Mouse (Mus musculus) CD4-positive, CD25-positive, alpha-beta regulatory T cell, adult 2 months (primary cell): ENCODE data around the gene Dnajc16.

Experiments used
- DNase-seq: peaks from one replicate; pipeline ENCODE4 v3.0.0-alpha.2; 2012; ENCODE audit warnings: low read depth, low spot score

Dnajc16 gene

GRCm38 (mm10) chr4:141724594-141724993, 66.1 kb downstream of the Dnajc16 start:
- no peak for DNase-seq

DNA sequence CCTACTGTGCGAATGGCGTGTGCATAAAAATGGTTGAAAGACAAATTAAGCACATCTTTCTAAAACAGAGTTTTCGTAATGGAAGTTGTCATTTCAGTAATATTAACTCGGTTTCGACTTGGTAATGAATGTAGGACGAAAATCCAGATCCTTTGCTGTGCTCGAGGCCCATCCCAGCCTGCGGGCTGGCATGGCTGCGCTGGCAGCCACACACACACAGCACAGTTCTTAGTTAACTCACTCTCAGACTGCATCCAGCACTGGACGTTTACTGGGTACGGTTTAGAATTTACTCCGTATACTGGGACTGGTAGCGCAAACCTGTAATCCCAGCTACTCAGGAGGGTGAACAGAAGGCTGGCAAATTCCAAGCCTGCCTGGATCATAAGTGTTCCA, 67.1 kb downstream of the Dnajc16 start:
- no peak for DNase-seq

DNA sequence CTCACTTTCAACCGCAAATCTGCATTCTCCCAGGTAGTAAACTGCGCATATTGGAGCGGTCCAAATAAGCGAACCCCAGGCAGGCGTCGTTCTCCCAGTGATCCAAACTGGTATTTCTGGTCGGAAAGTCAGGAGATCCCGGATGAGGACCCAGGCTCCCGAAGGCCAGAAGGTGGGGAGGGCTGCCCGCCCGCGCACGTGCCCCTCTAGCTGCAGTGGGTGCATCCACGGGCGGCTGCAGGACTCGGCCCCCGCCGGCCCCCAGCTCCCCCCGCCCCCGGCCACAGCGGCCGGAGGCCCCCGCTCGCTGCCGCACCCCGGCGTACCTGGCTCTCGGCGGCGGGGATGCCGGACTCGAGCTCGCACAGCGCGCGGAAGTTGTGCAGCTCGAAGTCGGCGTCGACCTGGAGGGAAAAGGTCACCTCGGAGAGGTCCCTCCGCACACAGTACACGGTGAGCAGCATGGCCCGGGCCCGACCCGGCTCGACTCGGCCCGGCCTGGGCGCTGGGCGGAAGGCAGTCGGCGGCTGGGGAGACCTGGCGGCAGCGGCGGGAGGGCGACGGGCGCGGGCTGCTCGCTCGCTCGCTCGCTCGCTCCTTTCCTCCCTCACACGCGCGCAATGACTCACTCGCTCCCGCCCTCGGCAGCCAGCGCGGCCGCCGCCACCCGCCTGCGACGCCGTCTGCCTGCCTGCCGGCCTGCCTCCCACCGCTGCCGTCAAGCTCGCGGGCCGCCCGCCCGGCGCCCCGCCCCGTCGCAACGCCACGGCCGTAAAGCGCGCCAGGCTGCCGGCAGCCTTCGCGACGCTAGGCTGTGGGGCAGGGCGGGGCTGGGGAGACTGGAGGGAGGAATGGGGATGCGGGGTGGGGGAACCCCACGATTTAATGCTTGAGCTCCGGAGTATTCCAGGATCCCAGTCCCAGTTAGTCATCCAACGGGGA, 67.7 kb downstream of the Dnajc16 start, which contains the start of gene Ddi2:
Ddi2 (minus strand) TSS at position 689 of the 942 bp plus-strand sequence.
- DNase-seq, result peak; percentile 96

- no peak for DNase-seq
Observed at GRCm38 (mm10) chr4:141721961-141722360, 68.8 kb downstream of the Dnajc16 start.

GRCm38 (mm10) chr4:141720761-141721523, 69.8 kb downstream of the Dnajc16 start:
- peak; percentile 54 for DNase-seq

DNA sequence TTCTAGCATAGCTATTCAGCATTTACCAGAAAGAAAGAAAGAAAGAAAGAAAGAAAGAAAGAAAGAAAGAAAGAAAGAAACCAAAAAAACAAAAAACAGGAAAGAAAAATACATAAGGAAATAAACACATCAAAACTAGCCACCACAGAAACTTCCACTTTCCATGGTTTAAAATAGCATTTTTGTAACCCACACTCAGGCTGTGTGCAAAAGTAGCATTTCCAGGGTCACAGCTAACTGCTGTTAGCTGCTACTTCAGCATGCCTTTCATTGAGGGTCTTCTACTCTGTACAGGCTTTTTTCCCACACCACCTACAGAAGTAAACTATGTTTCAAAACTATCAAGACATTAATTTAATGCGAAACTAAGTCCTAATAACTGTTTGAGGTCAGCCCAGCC, 71.4 kb downstream of the Dnajc16 start:
- DNase-seq, result no peak

DNA sequence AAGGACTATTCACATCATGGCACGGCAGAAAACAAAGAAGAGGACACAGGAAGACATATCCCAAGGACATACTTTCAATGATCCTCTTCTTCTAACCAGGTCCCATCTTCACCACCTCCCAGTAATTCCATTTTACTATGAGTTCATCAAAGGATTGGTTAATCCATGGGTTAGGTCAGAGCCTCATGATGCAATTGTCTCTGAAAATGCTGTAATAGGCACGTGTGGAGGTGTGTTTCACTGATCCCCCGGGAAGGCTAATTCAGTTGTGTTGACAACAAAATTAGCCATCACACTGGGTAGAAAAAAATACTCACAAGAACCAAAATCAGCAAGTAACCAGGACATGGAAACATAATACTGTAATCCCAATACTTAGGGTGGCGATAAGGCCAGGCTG, 73.1 kb downstream of the Dnajc16 start:
- no peak for DNase-seq

DNA sequence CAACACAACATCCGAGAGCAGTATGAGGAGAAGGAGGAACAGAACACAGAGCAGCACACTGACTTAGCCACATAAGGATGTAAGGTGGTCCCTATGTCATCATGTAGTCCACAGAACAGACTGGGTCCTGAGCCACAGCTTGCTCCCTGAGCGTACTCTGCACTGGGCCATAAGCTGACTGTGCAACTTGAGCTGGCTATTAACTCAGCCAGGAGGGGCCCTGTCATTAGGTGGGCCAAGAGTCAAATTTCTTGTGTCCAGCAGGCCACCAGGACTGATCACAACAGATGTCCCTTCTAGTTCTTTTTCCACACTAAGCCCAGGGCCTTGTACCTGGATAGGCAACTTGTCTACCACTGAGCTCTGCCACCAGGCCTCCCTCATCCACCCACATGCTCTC, 75.7 kb downstream of the Dnajc16 start:
- no peak for DNase-seq

DNA sequence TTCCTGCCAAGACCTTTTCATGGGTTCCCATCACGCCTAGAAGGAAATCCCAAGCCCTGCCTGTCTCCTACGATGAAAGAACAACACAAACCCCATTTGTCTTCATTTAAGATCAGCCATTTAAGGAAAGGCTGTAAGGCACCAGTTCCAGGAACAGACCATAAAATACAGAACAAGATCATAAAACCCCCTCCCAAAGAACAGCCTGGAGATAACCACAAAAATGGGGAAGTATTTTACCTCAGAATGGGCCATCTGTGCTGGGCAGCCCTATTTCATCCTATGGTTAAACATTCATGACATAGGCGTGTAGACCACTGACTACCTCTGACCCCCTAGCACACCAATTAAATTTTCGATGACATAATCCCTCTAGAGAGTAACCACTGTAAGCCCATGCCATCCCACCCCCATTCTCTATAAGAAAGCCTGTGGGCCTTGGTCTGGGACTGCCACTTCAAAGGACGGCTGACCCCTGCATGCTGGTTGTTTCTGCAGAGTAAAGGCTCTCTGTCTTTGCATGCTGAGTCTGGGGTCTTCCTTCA, 77.1 kb downstream of the Dnajc16 start:
- no peak for DNase-seq

GRCm38 (mm10) chr4:141711250-141711649, 79.5 kb downstream of the Dnajc16 start:
- DNase-seq, result no peak
